Mouse (Mus musculus) layer of hippocampus, adult 9-10 months (tissue): ENCODE measurements around the gene Mrpl58.

Experiments
- DNase-seq: peaks from one replicate; pipeline ENCODE4 v3.0.0; 2022; ENCODE audit warnings: low spot score

Mrpl58 gene

DNA sequence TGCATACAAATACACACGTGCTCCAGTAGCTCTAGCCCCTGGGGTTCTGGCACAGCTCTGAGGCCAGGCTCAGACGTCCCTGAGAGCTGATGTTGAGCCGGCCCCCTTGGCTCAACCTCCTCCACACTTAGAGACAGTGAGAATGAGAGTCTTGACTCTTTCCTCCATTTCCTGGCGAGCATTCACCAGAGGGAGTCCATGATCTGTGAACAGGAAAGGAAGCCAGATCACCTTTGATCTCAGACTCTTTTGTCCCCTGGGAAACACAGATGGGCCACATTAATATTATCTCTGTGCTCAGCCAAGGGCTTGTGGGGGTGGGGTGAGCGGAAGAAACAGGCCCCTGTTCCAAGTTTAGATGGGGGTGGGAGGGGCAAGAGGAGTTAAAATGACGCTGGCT lies 53.9 kb downstream of the Mrpl58 start:
- DNase-seq: no peak

DNA sequence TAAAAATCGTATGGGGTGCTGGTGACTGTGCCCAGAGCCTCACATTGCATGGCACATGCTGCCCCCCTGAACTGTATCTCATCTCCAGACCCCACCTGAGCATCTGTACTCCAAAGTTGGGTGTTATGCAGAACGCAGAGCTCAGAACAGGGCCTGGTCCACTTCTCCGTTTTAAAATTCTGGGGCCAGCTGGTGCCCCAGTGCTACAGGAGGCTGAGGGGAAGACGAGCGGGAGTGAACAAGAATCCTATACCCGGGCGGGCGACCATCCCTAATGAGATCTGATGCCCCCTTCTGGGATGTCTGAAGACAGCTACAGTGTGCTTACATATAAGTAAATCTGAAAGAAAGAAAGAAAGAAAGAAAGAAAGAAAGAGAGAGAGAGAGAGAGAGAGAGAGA lies 57.4 kb downstream of the Mrpl58 start:
- DNase-seq: no peak

DNA sequence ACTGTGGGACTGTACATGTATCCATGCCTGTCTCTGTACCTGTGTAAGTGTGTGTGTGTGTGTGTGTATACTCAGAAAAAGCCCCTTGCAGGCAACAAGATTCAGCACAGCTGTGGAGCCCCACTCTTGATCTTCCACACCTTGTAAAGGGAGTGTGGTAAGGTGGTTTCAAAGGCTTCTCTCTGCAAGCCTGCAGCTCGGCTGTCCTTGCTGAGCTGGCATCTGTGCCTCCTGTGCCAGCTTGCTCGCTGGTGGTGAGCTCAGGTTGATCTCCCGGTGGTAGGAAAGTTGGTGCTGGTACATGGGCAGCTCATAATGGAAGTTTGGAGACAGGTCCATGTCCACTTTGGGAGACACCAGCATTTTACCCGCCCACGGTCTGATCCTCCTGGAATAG lies 58.3 kb downstream of the Mrpl58 start:
- DNase-seq: no peak
